Mouse (Mus musculus): ENCODE data around the gene Card9. TPM values are rescaled to one million over a fixed set of nuclear protein-coding genes. Genes with fewer than 3 reads are reported as not detected.

Gene Card9
- polyA plus RNA-seq, 1 experiment from 2014 or later: 1.1 TPM

GRCm38 (mm10) chr2:26317991-26318672 is 42.6 kb downstream of the Card9 start:
- 83% methylated on average over 3 of the region's 3 CpGs for WGBS
- H3K4me1 ChIP-seq (replicated peaks): peaks cover 67% of the 10 kb centered on the region
- peak overlapping the region; percentile 95; the same call in 1 of the 2 replicates for H3K4me3 ChIP-seq
- H3K36me3 ChIP-seq: peaks cover 60% of the 10 kb centered on the region
- DNase-seq (ENCODE audit: low spot score): no peak
- no peaks in the 10 kb centered on the region for H3K27me3 ChIP-seq (ENCODE audit: insufficient read depth, poor library complexity, severe bottlenecking)
- no peaks in the 10 kb centered on the region for H3K9me3 ChIP-seq
- H3K27ac ChIP-seq: no peak overlapping the region

GRCm38 (mm10) chr2:26317371-26317770 is 43.3 kb downstream of the Card9 start:
- H3K4me3 ChIP-seq: peak overlapping the region; percentile 95
- H3K27me3 ChIP-seq (ENCODE audit: insufficient read depth, poor library complexity, severe bottlenecking): no peaks in the 10 kb centered on the region
- no peak for DNase-seq (ENCODE audit: low spot score)
- peaks cover 53% of the 10 kb centered on the region for H3K36me3 ChIP-seq
- 66% methylated on average over 3 of the region's 3 CpGs for WGBS
- no peaks in the 10 kb centered on the region for H3K9me3 ChIP-seq
- H3K27ac ChIP-seq: peak overlapping the region; percentile 98
- peaks cover 71% of the 10 kb centered on the region for H3K4me1 ChIP-seq (replicated peaks)

- Histone ChIP-seq H3K36me3 (peaks cover 46% of the 10 kb centered on the region), H3K9me3 (no peaks in the 10 kb centered on the region), H3K27me3 (ENCODE audit: insufficient read depth, poor library complexity, severe bottlenecking) (no peaks in the 10 kb centered on the region), H3K4me3 (peak overlapping the region; percentile 95), H3K27ac (peak overlapping the region; percentile 98), H3K4me1 (replicated peaks) (peaks cover 72% of the 10 kb centered on the region)
- WGBS: 71% methylated on average over 9 of the region's 9 CpGs
- DNase-seq (ENCODE audit: low spot score): no peak
These were observed 44.0 kb downstream of the Card9 start for GRCm38 (mm10) chr2:26316576-26317246.

GRCm38 (mm10) chr2:26315925-26316311 is 44.8 kb downstream of the Card9 start:
- WGBS: 1% methylated on average over 11 of the region's 11 CpGs
- Histone ChIP-seq H3K36me3 (peaks cover 38% of the 10 kb centered on the region), H3K4me3 (peak overlapping the region; percentile 95), H3K9me3 (no peaks in the 10 kb centered on the region), H3K27me3 (ENCODE audit: insufficient read depth, poor library complexity, severe bottlenecking) (no peaks in the 10 kb centered on the region), H3K4me1 (replicated peaks) (peaks cover 74% of the 10 kb centered on the region), H3K27ac (peak overlapping the region; percentile 98)
- no peak for DNase-seq (ENCODE audit: low spot score)

GRCm38 (mm10) chr2:26315072-26315924 is 45.4 kb downstream of the Card9 start, which contains the start of gene Gpsm1:
Gene Gpsm1 (plus strand): TSS chr2:26315515.
- Histone ChIP-seq H3K9me3 (no peaks in the 10 kb centered on the region), H3K27me3 (ENCODE audit: insufficient read depth, poor library complexity, severe bottlenecking) (no peaks in the 10 kb centered on the region), H3K27ac (peak within 1 kb of the TSS; percentile 98), H3K4me1 (replicated peaks) (peaks cover 74% of the 10 kb centered on the region), H3K36me3 (peaks cover 32% of the 10 kb centered on the region), H3K4me3 (peak within 1 kb of the TSS; percentile 95)
- peak; percentile 92 for DNase-seq (ENCODE audit: low spot score)
- under 1% methylated on average over 66 of the region's 66 CpGs for WGBS

- 59% methylated on average over 13 of the region's 13 CpGs for WGBS
- H3K9me3 ChIP-seq: no peaks in the 10 kb centered on the region
- DNase-seq (ENCODE audit: low spot score): peak; percentile 64
- H3K4me1 ChIP-seq (replicated peaks): peaks cover 74% of the 10 kb centered on the region
- H3K27me3 ChIP-seq (ENCODE audit: insufficient read depth, poor library complexity, severe bottlenecking): no peaks in the 10 kb centered on the region
- peak overlapping the region; percentile 98 for H3K27ac ChIP-seq
- peaks cover 24% of the 10 kb centered on the region for H3K36me3 ChIP-seq
- peak overlapping the region; percentile 95 for H3K4me3 ChIP-seq
These were observed 46.2 kb downstream of the Card9 start for GRCm38 (mm10) chr2:26314281-26315071.

- Histone ChIP-seq H3K36me3 (peaks cover 13% of the 10 kb centered on the region), H3K4me3 (no peak overlapping the region), H3K27ac (peak overlapping the region; percentile 9; the same call in 1 of the 2 replicates), H3K9me3 (no peaks in the 10 kb centered on the region), H3K4me1 (replicated peaks) (peaks cover 71% of the 10 kb centered on the region), H3K27me3 (ENCODE audit: insufficient read depth, poor library complexity, severe bottlenecking) (no peaks in the 10 kb centered on the region)
- DNase-seq (ENCODE audit: low spot score): no peak
- WGBS: 80% methylated on average over 1 of the region's 1 CpGs
These were observed 47.3 kb downstream of the Card9 start for GRCm38 (mm10) chr2:26313394-26313793.

- no peaks in the 10 kb centered on the region for H3K27me3 ChIP-seq (ENCODE audit: insufficient read depth, poor library complexity, severe bottlenecking)
- peaks cover 7% of the 10 kb centered on the region for H3K36me3 ChIP-seq
- WGBS: 62% methylated on average over 2 of the region's 2 CpGs
- H3K4me3 ChIP-seq: no peak overlapping the region
- 0 out of 2 replicates have a peak overlapping the region, but pooled peaks have one; percentile 9 for H3K27ac ChIP-seq
- no peaks in the 10 kb centered on the region for H3K9me3 ChIP-seq
- H3K4me1 ChIP-seq (replicated peaks): peaks cover 65% of the 10 kb centered on the region
- DNase-seq (ENCODE audit: low spot score): no peak
These were observed 47.9 kb downstream of the Card9 start for GRCm38 (mm10) chr2:26312812-26313211.

- H3K36me3 ChIP-seq: no peaks in the 10 kb centered on the region
- H3K4me1 ChIP-seq (replicated peaks): peaks cover 56% of the 10 kb centered on the region
- H3K4me3 ChIP-seq: no peak overlapping the region
- H3K27ac ChIP-seq: peak overlapping the region; percentile 82; the same call in 1 of the 2 replicates
- no peaks in the 10 kb centered on the region for H3K9me3 ChIP-seq
- H3K27me3 ChIP-seq (ENCODE audit: insufficient read depth, poor library complexity, severe bottlenecking): no peaks in the 10 kb centered on the region
- 81% methylated on average over 5 of the region's 5 CpGs for WGBS
- DNase-seq (ENCODE audit: low spot score): no peak
These were observed 48.8 kb downstream of the Card9 start for GRCm38 (mm10) chr2:26311936-26312335.

- no peaks in the 10 kb centered on the region for H3K27me3 ChIP-seq (ENCODE audit: insufficient read depth, poor library complexity, severe bottlenecking)
- no peaks in the 10 kb centered on the region for H3K36me3 ChIP-seq
- peak overlapping the region; percentile 18 for H3K4me3 ChIP-seq
- no peaks in the 10 kb centered on the region for H3K9me3 ChIP-seq
- H3K27ac ChIP-seq: peak overlapping the region; percentile 82
- WGBS: 21% methylated on average over 10 of the region's 10 CpGs
- peaks cover 35% of the 10 kb centered on the region for H3K4me1 ChIP-seq (replicated peaks)
- DNase-seq (ENCODE audit: low spot score): peak; percentile 59
These were observed 51.0 kb downstream of the Card9 start for GRCm38 (mm10) chr2:26309739-26310138.

- 86% methylated on average over 3 of the region's 3 CpGs for WGBS
- no peak for DNase-seq (ENCODE audit: low spot score)
- Histone ChIP-seq H3K27me3 (ENCODE audit: insufficient read depth, poor library complexity, severe bottlenecking) (no peaks in the 10 kb centered on the region), H3K4me1 (replicated peaks) (peaks cover 21% of the 10 kb centered on the region), H3K4me3 (no peak overlapping the region), H3K27ac (no peak overlapping the region), H3K36me3 (no peaks in the 10 kb centered on the region), H3K9me3 (no peaks in the 10 kb centered on the region)
These were observed 54.0 kb downstream of the Card9 start for GRCm38 (mm10) chr2:26306702-26307101.

GRCm38 (mm10) chr2:26305555-26305954 is 55.2 kb downstream of the Card9 start:
- Histone ChIP-seq H3K4me3 (no peak overlapping the region), H3K36me3 (no peaks in the 10 kb centered on the region), H3K27me3 (ENCODE audit: insufficient read depth, poor library complexity, severe bottlenecking) (no peaks in the 10 kb centered on the region; the same call in 1 of the 2 replicates), H3K27ac (no peak overlapping the region), H3K4me1 (replicated peaks) (peaks cover 24% of the 10 kb centered on the region), H3K9me3 (no peaks in the 10 kb centered on the region)
- no peak for DNase-seq (ENCODE audit: low spot score)
- WGBS: 78% methylated on average over 2 of the region's 2 CpGs

All from hindbrain, embryonic 10.5 days (tissue).